Mouse (Mus musculus): ENCODE measurements at regions not wholly inside any gene's neighbourhood (a gene's known extent, or its start where the extent isn't known, plus 50 kb on each side); places are given as distances from the start of the nearest gene placed in this dataset.

- CTCF ChIA-PET, result no interaction called here
Measured at GRCm38 (mm10) chr14:102461001-102461400, 521.4 kb downstream of the Kctd12 start.

GRCm38 (mm10) chr14:102439738-102440137, 542.7 kb downstream of the Kctd12 start:
- CTCF ChIA-PET, result no interaction called here

- CTCF ChIA-PET, result no interaction called here
Measured at GRCm38 (mm10) chr14:102403397-102404115, 578.9 kb downstream of the Kctd12 start.

- CTCF ChIA-PET, result no interaction called here
Measured at GRCm38 (mm10) chr14:102402061-102402689, 580.3 kb downstream of the Kctd12 start.

- CTCF ChIA-PET, result no interaction called here
Measured at GRCm38 (mm10) chr14:102396036-102396734, 586.3 kb downstream of the Kctd12 start.

GRCm38 (mm10) chr14:102392351-102392750, 590.1 kb downstream of the Kctd12 start:
- CTCF ChIA-PET, result no interaction called here

- CTCF ChIA-PET, result no interaction called here
Measured at GRCm38 (mm10) chr14:102372994-102373567, 609.4 kb downstream of the Kctd12 start.

- CTCF ChIA-PET, result no interaction called here
Measured at GRCm38 (mm10) chr14:102361589-102361988, 620.8 kb downstream of the Kctd12 start.

- CTCF ChIA-PET, result no interaction called here
Measured at GRCm38 (mm10) chr14:102329409-102329808, 599.7 kb downstream of the Lmo7 start.

GRCm38 (mm10) chr14:102306332-102306731, 576.6 kb downstream of the Lmo7 start:
- CTCF ChIA-PET, result no interaction called here

GRCm38 (mm10) chr14:102302826-102303225, 573.1 kb downstream of the Lmo7 start:
- CTCF ChIA-PET, result no interaction called here

- CTCF ChIA-PET, result no interaction called here
Measured at GRCm38 (mm10) chr14:102300251-102300650, 570.5 kb downstream of the Lmo7 start.

GRCm38 (mm10) chr14:102291361-102291760, 561.6 kb downstream of the Lmo7 start:
- CTCF ChIA-PET, result no interaction called here

- CTCF ChIA-PET, result no interaction called here
Measured at GRCm38 (mm10) chr14:102250076-102250475, 520.3 kb downstream of the Lmo7 start.

- CTCF ChIA-PET, result no interaction called here
Measured at GRCm38 (mm10) chr14:102248581-102248980, 518.8 kb downstream of the Lmo7 start.

- CTCF ChIA-PET, result no interaction called here
Measured at GRCm38 (mm10) chr14:102248023-102248422, 518.3 kb downstream of the Lmo7 start.

- CTCF ChIA-PET, result no interaction called here
Measured at GRCm38 (mm10) chr14:102243806-102244536, 514.2 kb downstream of the Lmo7 start.

- CTCF ChIA-PET, result no interaction called here
Measured at GRCm38 (mm10) chr14:102216581-102217368, 487.0 kb downstream of the Lmo7 start.

GRCm38 (mm10) chr14:102215267-102215964, 485.7 kb downstream of the Lmo7 start:
- CTCF ChIA-PET, result no interaction called here

- CTCF ChIA-PET, result no interaction called here
Measured at GRCm38 (mm10) chr14:102212079-102212478, 482.3 kb downstream of the Lmo7 start.
